Mouse (Mus musculus) C2C12 (cell line): Measurements from ENCODE around the gene Thoc7. TPM values are rescaled to one million over a fixed set of nuclear protein-coding genes. Genes with fewer than 3 reads are reported as not detected.

Experiments
- H3K27me3 ChIP-seq: one replicate; pipeline ENCODE4 v1.6.1; 2011; ENCODE audit not compliant: control insufficient read depth, insufficient read depth, insufficient read length
- H3K36me3 ChIP-seq: one replicate; pipeline ENCODE4 v1.6.1; 2011; ENCODE audit not compliant: control insufficient read depth, insufficient read depth
- H3K4me3 ChIP-seq: one replicate; pipeline ENCODE4 v1.5.1; 2011; ENCODE audit warnings: mild to moderate bottlenecking, control low read depth; ENCODE audit not compliant: poor library complexity, insufficient read depth, severe bottlenecking
- H3K79me2 ChIP-seq: one replicate; pipeline ENCODE4 v1.6.1; 2011; ENCODE audit not compliant: control insufficient read depth, insufficient read depth
- H3K79me3 ChIP-seq: one replicate; pipeline ENCODE4 v1.6.1; 2011; ENCODE audit warnings: low read depth, control low read depth
- H3ac ChIP-seq: one replicate; pipeline ENCODE3; 2011; ENCODE audit warnings: low read depth; ENCODE audit not compliant: control insufficient read depth, insufficient read length
- CEBPB ChIP-seq: IDR thresholded peaks from one replicate; pipeline ENCODE4 v1.6.1; 2011; ENCODE audit warnings: low read depth, mild to moderate bottlenecking, control low read depth, moderate library complexity
- CTCF ChIP-seq: IDR thresholded peaks from one replicate; pipeline ENCODE4 v1.5.1; 2011; ENCODE audit not compliant: control insufficient read depth, insufficient read depth, insufficient read length
- FOSL1 ChIP-seq: IDR thresholded peaks from one replicate; pipeline ENCODE4 v1.8.0; 2011; ENCODE audit warnings: mild to moderate bottlenecking, low read length; ENCODE audit not compliant: poor library complexity, insufficient read depth, severe bottlenecking
- MAX ChIP-seq: IDR thresholded peaks from one replicate; pipeline ENCODE4 v1.6.1; 2011; ENCODE audit warnings: mild to moderate bottlenecking, control low read depth
- MYOD1 ChIP-seq: IDR thresholded peaks from one replicate; pipeline ENCODE4 v1.6.1; 2011; ENCODE audit warnings: low read depth; ENCODE audit not compliant: control insufficient read depth, insufficient read length
- MYOG ChIP-seq: IDR thresholded peaks from one replicate; pipeline ENCODE4 v1.6.1; 2011; ENCODE audit not compliant: control insufficient read depth, insufficient read length; ENCODE audit errors: extremely low read depth
- USF1 ChIP-seq: IDR thresholded peaks from one replicate; pipeline ENCODE4 v1.6.1; 2011; ENCODE audit warnings: low read depth, mild to moderate bottlenecking, control low read depth, moderate library complexity
- polyA plus RNA-seq: library from polyadenylated mRNA; unstranded; fragments of >200 nt; fragmentation: generic; extraction: Trizol; gene quantifications from one replicate; pipeline ENCODE4 v1.2.1, GENCODE M21; 2012; ENCODE audit warnings: missing spikeins

The Thoc7 gene
- polyA plus RNA-seq, 1 experiment: 63.8 TPM

DNA sequence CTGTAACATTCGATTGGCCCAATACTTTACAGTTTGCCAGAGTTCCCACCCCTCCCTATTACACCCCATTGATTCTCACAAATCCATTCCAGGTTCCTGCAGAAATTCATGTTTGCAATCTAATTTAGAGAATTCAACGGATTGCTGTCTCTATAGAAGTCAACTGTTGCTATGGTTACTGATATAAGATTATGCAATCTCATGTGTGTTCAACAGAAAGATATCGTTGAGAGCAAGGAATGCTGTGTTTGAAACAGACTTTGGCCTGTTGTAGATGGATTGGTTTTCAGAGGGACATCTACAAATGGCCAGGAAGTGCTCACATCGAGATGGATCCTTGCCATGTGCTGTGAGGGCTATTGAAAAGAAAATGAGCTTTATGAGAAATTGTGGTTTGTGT lies 46.4 kb downstream of the Thoc7 start:
- no peaks in the 10 kb centered on the region for H3K27me3 ChIP-seq
- H3K79me3 ChIP-seq: no peaks in the 10 kb centered on the region
- H3K4me3 ChIP-seq: no peak overlapping the region
- no peaks in the 10 kb centered on the region for H3K79me2 ChIP-seq
- TF ChIP-seq CTCF: no peak
- no peak for TF ChIP-seq FOSL1
- no peak for TF ChIP-seq CEBPB
- TF ChIP-seq MYOD1: no peak
- no peak for TF ChIP-seq MYOG
- no peak for TF ChIP-seq USF1
- TF ChIP-seq MAX: no peak
- H3ac ChIP-seq: no peak overlapping the region
- H3K36me3 ChIP-seq: no peaks in the 10 kb centered on the region

DNA sequence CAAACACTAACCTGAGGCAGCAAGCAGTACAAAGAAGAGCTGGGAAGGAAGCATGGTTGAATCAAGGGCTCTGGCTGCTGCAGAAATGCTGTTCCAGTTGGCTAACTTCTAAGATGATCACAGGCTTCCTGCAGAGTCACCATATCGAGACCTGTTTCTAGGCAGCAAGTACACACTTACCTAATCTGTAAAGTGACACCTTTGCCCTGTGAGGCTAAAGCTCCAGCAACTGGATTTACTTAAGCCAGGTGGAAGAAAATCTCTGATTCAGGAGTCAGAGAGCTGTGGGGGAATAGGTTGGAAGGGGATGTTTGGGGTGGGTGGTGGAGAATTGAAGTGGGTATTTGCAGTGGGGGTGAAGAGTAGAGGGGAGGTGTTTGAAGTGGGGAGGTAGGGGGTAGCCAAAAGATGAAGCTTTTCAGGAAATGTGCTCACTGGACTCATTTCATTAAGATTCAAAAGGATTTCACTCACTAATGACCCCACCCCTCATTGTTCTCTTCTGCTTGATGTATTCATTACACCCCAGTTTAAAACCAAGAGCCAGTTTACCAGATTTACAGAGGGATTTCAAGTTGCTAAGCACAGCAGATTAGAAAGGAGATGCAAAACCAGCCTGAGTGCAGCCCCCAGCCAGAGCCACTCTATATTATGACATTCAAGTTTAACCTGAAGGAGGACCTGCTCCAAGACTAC lies 47.1 kb downstream of the Thoc7 start, which contains the start of gene Gm281:
TSS of gene Gm281 (minus strand) at position 92 of the 696 bp plus-strand sequence.
- TF ChIP-seq MYOG: no peak
- no peak for TF ChIP-seq FOSL1
- TF ChIP-seq USF1: no peak
- TF ChIP-seq CEBPB: no peak
- no peak within 1 kb of the TSS for H3K4me3 ChIP-seq
- no peaks in the 10 kb centered on the region for H3K79me2 ChIP-seq
- H3K79me3 ChIP-seq: no peaks in the 10 kb centered on the region
- no peaks in the 10 kb centered on the region for H3K27me3 ChIP-seq
- H3ac ChIP-seq: no peak within 1 kb of the TSS
- no peaks in the 10 kb centered on the region for H3K36me3 ChIP-seq

DNA sequence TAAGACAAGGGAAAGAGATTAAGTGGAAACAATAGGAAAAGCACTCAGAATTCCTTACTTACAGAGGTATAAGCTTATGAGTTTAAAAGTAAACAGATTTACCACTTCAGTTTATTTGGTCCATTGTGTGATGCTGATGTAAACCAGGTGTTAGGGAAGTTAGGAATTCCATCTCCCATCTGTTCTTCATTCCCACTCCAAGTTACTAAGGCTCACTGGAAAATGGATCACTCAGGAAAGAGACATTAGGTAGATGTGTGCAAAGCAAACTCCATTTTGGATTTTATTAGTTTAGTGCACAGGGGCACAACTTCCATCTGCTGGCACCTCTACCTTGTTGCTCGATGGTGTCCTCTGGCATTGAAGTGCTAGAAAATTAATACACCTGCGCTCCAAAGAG lies 51.5 kb downstream of the Thoc7 start:
- no peaks in the 10 kb centered on the region for H3K79me3 ChIP-seq
- no peak for TF ChIP-seq MAX
- no peak for TF ChIP-seq CEBPB
- TF ChIP-seq MYOD1: no peak
- no peak for TF ChIP-seq USF1
- TF ChIP-seq MYOG: no peak
- TF ChIP-seq CTCF: no peak
- no peak for TF ChIP-seq FOSL1
- no peak overlapping the region for H3ac ChIP-seq
- H3K79me2 ChIP-seq: no peaks in the 10 kb centered on the region
- H3K27me3 ChIP-seq: no peaks in the 10 kb centered on the region
- H3K4me3 ChIP-seq: no peak overlapping the region
- no peaks in the 10 kb centered on the region for H3K36me3 ChIP-seq

DNA sequence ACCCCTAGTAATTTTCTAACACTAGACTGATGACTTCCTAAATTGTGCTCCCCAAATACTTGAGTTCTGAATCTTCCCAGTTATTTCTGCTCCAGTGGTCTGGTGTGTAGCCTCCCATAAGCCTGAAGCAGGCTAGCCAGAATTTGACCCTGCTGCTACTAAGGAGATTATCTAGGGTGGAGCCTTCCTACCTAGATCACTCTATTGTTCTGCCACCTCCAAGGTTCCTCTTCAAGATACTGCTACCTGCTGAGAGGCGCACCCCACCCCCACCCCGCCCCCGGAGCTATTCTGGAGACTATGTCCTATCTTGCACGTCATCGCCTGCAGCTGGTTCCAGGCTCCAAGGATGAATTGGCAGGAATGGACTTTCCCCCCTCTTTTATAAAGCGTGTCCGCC lies 54.5 kb downstream of the Thoc7 start:
- Histone ChIP-seq H3K27me3 (no peaks in the 10 kb centered on the region), H3K4me3 (no peak overlapping the region), H3K36me3 (no peaks in the 10 kb centered on the region), H3K79me3 (no peaks in the 10 kb centered on the region), H3K79me2 (no peaks in the 10 kb centered on the region), H3ac (no peak overlapping the region)
- TF ChIP-seq FOSL1 (no peak), MYOD1 (no peak), MAX (no peak), CTCF (no peak), CEBPB (no peak), USF1 (no peak), MYOG (no peak)

DNA sequence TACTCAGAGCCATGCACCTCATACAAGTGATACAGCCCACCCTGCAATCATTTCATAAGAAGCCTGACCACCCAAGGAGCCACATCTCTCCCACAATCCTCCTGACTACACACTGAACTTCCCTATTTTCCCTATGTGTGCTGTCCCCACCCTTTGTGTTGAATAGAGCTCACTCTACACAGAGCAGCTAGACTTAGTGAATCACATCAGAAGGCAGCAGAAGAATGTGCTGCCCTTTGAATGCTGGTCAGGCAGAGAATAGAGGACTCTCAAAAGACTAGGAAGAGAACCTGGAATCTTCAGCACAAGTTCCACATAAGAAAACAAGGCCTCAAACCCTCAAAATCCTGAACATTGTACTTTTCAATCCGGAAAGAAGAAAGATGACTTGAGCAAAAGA lies 55.2 kb downstream of the Thoc7 start:
- no peaks in the 10 kb centered on the region for H3K79me3 ChIP-seq
- no peak for TF ChIP-seq MAX
- TF ChIP-seq CTCF: no peak
- no peak for TF ChIP-seq USF1
- TF ChIP-seq FOSL1: no peak
- TF ChIP-seq MYOG: no peak
- no peak for TF ChIP-seq CEBPB
- no peak for TF ChIP-seq MYOD1
- H3K36me3 ChIP-seq: no peaks in the 10 kb centered on the region

DNA sequence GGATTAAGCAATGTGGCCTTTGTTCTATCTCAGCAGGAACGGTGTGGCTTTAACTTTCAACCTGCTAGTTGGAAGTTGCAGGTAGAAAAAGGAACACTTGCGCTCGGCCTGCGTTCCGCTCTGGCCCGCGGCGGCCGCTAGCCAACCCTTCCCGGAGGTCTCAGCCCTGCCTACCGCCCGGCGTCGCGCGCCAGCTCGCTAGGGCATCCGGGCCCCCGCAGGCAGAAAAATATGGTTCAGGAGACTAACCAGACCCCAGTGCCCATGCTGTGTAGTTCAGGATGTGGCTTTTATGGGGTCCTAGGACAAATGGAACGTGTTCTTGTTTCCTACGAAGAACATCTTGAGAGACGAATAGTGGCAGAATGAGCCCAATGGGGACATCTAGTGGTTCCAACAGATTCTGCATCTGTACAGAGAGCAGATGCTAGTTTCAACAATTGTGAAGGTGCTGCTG lies 60.0 kb downstream of the Thoc7 start:
- no peak overlapping the region for H3K4me3 ChIP-seq
- no peak for TF ChIP-seq FOSL1
- TF ChIP-seq MYOG: no peak
- TF ChIP-seq MYOD1: no peak
- H3K36me3 ChIP-seq: no peaks in the 10 kb centered on the region
- H3ac ChIP-seq: no peak overlapping the region
- no peaks in the 10 kb centered on the region for H3K27me3 ChIP-seq
- H3K79me3 ChIP-seq: no peaks in the 10 kb centered on the region
- H3K79me2 ChIP-seq: no peaks in the 10 kb centered on the region

More for the DNA sequence above, 55.2 kb downstream of the Thoc7 start:
- H3K4me3 ChIP-seq: no peak overlapping the region
- no peak overlapping the region for H3ac ChIP-seq
- H3K27me3 ChIP-seq: no peaks in the 10 kb centered on the region
- no peaks in the 10 kb centered on the region for H3K79me2 ChIP-seq

Other genes starting within 250 kb of the Thoc7 start
- not detected for gene Gm281, start 47.4 kb downstream of the Thoc7 start, polyA plus RNA-seq
- 1.9 TPM for gene Atxn7, start 412 bp downstream of the Thoc7 start, polyA plus RNA-seq
- 105 TPM for gene Psmd6, start 159.1 kb upstream of the Thoc7 start, polyA plus RNA-seq
- gene Olfr720, start 225.0 kb upstream of the Thoc7 start, polyA plus RNA-seq: not detected